In genomic region chr7:66273494-66273893, GRCm38 (mm10) we compare ENCODE assay signal across 15 mouse cellular contexts.
A peak's percentile ranks its signal among the peaks of the same experiment; 100 is the strongest.
DNase-seq lines count a peak whose midpoint lies in the region.
"Had no signal": no experiment of that assay in that cellular context is flagged by ENCODE, and none has a peak within 500 bp of the region (broad histone marks: within the 10 kb centered on the region; RNA-seq: fewer than 3 reads in every experiment).

No protein-coding gene starts in this region.

- DNase-seq in 416B (ENCODE audit: low read depth) = peak; percentile 41
- DNase-seq in induced T-regulatory cell, adult 2 months (ENCODE audit: low read depth) = peak; percentile 58
- peak; percentile 26 to 64 for DNase-seq in natural killer cell, adult 2 months (ENCODE audit: low spot score in 2 of 2)
- DNase-seq in frontal cortex, postnatal 36 days (ENCODE audit: low spot score in 2 of 2) = no peak
- DNase-seq in urinary bladder, postnatal 4 days (ENCODE audit: low spot score in 2 of 2) = no peak
- DNase-seq: adrenal gland, adult 2 months; adrenal gland, postnatal 10 days; adrenal gland, postnatal 25 days; cerebellum, adult 11 months; cerebellum, adult 18-20 months; cerebellum, adult 8-10 months; cerebellum, adult 9-11 months; cerebellum, postnatal 14 days; cerebellum, postnatal 36 days; embryo, embryonic 11 days had no signal

Comparison
In these comparisons a context has a peak if more than half of its experiments do, and no peak if none do; other contexts are left out.
1. DNase-seq: peak in 416B (single experiment), induced T-regulatory cell, adult 2 months (single experiment) and natural killer cell, adult 2 months (2 of 2); none in frontal cortex, postnatal 36 days (0 of 2) and urinary bladder, postnatal 4 days (0 of 2).